Mouse (Mus musculus) limb, embryonic 15.5 days (tissue): Measurements from ENCODE around the gene Rspry1. TPM values are rescaled to one million over a fixed set of nuclear protein-coding genes. Genes with fewer than 3 reads are reported as not detected.

Experiments
- polyA plus RNA-seq: library from polyadenylated mRNA; unstranded; fragments of >200 nt; fragmentation: Nextera tagmentation; extraction: Ambion mirVana; gene quantifications from 2 replicates; pipeline ENCODE4 v1.2.1, GENCODE M21; 2015

The Rspry1 gene
- polyA plus RNA-seq, 1 experiment from 2014 or later = 36.7 TPM

Other genes starting within 250 kb of the Rspry1 start
- 97.6 and 102 TPM in 2 replicates for gene Herpud1, start 215.5 kb upstream of the Rspry1 start, polyA plus RNA-seq
- gene Nlrc5, start 167.6 kb upstream of the Rspry1 start, polyA plus RNA-seq = 0.50 and 0.76 TPM in 2 replicates
- gene Cpne2, start 68.9 kb upstream of the Rspry1 start, polyA plus RNA-seq = 13.8 and 14.0 TPM in 2 replicates
- gene Fam192a, start 60 bp downstream of the Rspry1 start, polyA plus RNA-seq = 61.9 and 64.4 TPM in 2 replicates
- 99.7 and 106 TPM in 2 replicates for gene Arl2bp, start 64.7 kb downstream of the Rspry1 start, polyA plus RNA-seq
- gene Pllp, start 94.3 kb downstream of the Rspry1 start, polyA plus RNA-seq = 17.3 and 18.9 TPM in 2 replicates
- gene Ccl22, start 143.7 kb downstream of the Rspry1 start, polyA plus RNA-seq = not detected in 2 replicates
- 9.3 and 12.0 TPM in 2 replicates for gene Cx3cl1, start 170.1 kb downstream of the Rspry1 start, polyA plus RNA-seq
- not detected in 2 replicates for gene Ccl17, start 208.5 kb downstream of the Rspry1 start, polyA plus RNA-seq
- 74.6 and 81.5 TPM in 2 replicates for gene Coq9, start 236.4 kb downstream of the Rspry1 start, polyA plus RNA-seq
- gene Ciapin1, start 236.4 kb downstream of the Rspry1 start, polyA plus RNA-seq = 81.8 and 82.8 TPM in 2 replicates